ENCODE assay signal across 13 mouse cellular contexts in the genomic region with DNA sequence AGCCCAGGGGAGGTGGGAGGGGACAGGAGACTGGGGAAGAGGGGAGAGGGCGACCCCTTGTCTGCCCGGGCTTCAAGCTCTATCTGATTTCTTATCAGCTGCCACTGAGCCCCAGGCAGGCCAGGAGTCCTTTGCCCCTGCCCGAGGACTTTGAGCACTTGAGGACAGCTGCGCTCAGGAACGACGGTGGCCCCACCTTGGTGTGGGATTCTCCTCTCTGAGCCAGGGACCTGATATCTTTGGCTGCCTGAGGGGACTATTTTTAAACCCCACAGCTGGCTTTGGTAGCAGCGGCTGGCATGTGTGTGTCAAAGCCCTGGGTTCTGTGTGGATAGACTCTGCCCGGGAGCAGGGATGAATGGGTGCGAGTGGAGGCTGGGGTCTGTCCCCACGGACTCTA. TPM values are rescaled to one million over a fixed set of nuclear protein-coding genes. Genes with fewer than 3 reads are reported as not detected.
DNase-seq lines count a peak whose midpoint lies in the region; ATAC-seq lines count a peak whose summit lies in the region.
"Had no signal": no experiment of that assay in that cellular context is flagged by ENCODE, and none has a peak within 500 bp of the region (broad histone marks: within the 10 kb centered on the region; RNA-seq: fewer than 3 reads in every experiment).

No protein-coding gene starts in this region.

- H3K4me1 ChIP-seq in liver, embryonic 15.5 days (replicated peaks), result peaks cover 57% of the 10 kb centered on the region
- peaks cover 40% of the 10 kb centered on the region for H3K4me1 ChIP-seq in liver, embryonic 11.5 days (replicated peaks; ENCODE audit: control insufficient read depth, insufficient read depth, low read length)
- H3K4me1 ChIP-seq in heart, embryonic 14.5 days (ENCODE audit: control insufficient read depth in 2 of 2, insufficient read depth in 2 of 2, low read length in 2 of 2), result peaks cover 44 to 51% of the 10 kb centered on the region in 2 experiments
- H3K4me1 ChIP-seq in limb, embryonic 15.5 days, result peaks cover 14% of the 10 kb centered on the region; the same call in 1 of the 2 replicates

- intact Hi-C loops in left cerebral cortex, postnatal 36 days (cut with DNase I), result no loop called here

- no peak for ATAC-seq in liver, embryonic 15.5 days (ENCODE audit: insufficient read depth)
- no peak for ATAC-seq in liver, embryonic 11.5 days (replicated peaks; ENCODE audit: low FRiP score)
- ATAC-seq in heart, embryonic 14.5 days (ENCODE audit: insufficient number of reproducible peaks, insufficient read depth, low FRiP score, low read depth), result no peak
- peak; percentile 31; the same call in 1 of the 2 replicates for ATAC-seq in limb, embryonic 15.5 days (ENCODE audit: insufficient number of reproducible peaks, low FRiP score, low TSS enrichment, low read depth)
- ATAC-seq: midbrain, embryonic 13.5 days had no signal

- H3K27ac ChIP-seq in liver, embryonic 15.5 days (replicated peaks), result no peak overlapping the region; the same call in none of the 2 replicates
- no peak overlapping the region for H3K27ac ChIP-seq in liver, embryonic 11.5 days (ENCODE audit: low read depth, low read length)
- peak overlapping the region; percentile 69 to 84 for H3K27ac ChIP-seq in heart, embryonic 14.5 days (replicated peaks in 1 of 2; ENCODE audit: control insufficient read depth in 1 of 2, insufficient read depth in 1 of 2, low read depth in 2 of 2, low read length in 2 of 2)
- peak overlapping the region; percentile 30; the same call in 1 of the 2 replicates for H3K27ac ChIP-seq in limb, embryonic 15.5 days
- H3K27ac ChIP-seq: forebrain, embryonic 12.5 days; lung, embryonic 15.5 days; midbrain, embryonic 13.5 days had no signal

- H3K36me3 ChIP-seq in liver, embryonic 15.5 days (replicated peaks), result no peaks in the 10 kb centered on the region
- H3K36me3 ChIP-seq in liver, embryonic 11.5 days (ENCODE audit: control insufficient read depth, insufficient read depth, low read length), result no peaks in the 10 kb centered on the region
- H3K36me3 ChIP-seq in heart, embryonic 14.5 days (ENCODE audit: control insufficient read depth, insufficient read depth, low read length), result no peaks in the 10 kb centered on the region
- no peaks in the 10 kb centered on the region for H3K36me3 ChIP-seq in limb, embryonic 15.5 days
- H3K36me3 ChIP-seq: forebrain, embryonic 12.5 days; lung, embryonic 15.5 days; midbrain, embryonic 13.5 days had no signal

- DNase-seq in liver, embryonic 11.5 days (ENCODE audit: low spot score), result no peak
- peak; percentile 80 for DNase-seq in gastrocnemius, postnatal 25 days
- DNase-seq in testis, postnatal 14 days (ENCODE audit: low spot score), result no peak
- DNase-seq in cerebellum, adult 18-20 months, result no peak
- no peak for DNase-seq in left cerebral cortex, postnatal 36 days (ENCODE audit: low spot score in 2 of 2)
- DNase-seq: adrenal gland, adult 8-10 months had no signal

- no peaks in the 10 kb centered on the region for H3K9me3 ChIP-seq in liver, embryonic 15.5 days (replicated peaks)
- H3K9me3 ChIP-seq in liver, embryonic 11.5 days (ENCODE audit: control insufficient read depth, low read length), result no peaks in the 10 kb centered on the region
- no peaks in the 10 kb centered on the region for H3K9me3 ChIP-seq in heart, embryonic 14.5 days (ENCODE audit: control insufficient read depth, low read length)
- no peaks in the 10 kb centered on the region for H3K9me3 ChIP-seq in limb, embryonic 15.5 days
- H3K9me3 ChIP-seq: forebrain, embryonic 12.5 days; lung, embryonic 15.5 days; midbrain, embryonic 13.5 days had no signal

- no peak overlapping the region for H3K4me3 ChIP-seq in liver, embryonic 15.5 days (replicated peaks)
- no peak overlapping the region for H3K4me3 ChIP-seq in liver, embryonic 11.5 days (ENCODE audit: low read depth, low read length)
- no peak overlapping the region for H3K4me3 ChIP-seq in heart, embryonic 14.5 days (ENCODE audit: control insufficient read depth in 1 of 2, insufficient read depth in 1 of 2, low read depth in 1 of 2, low read length in 2 of 2)
- no peak overlapping the region for H3K4me3 ChIP-seq in limb, embryonic 15.5 days
- H3K4me3 ChIP-seq: forebrain, embryonic 12.5 days; lung, embryonic 15.5 days; midbrain, embryonic 13.5 days had no signal

- 27% methylated on average over 10 of the region's 10 CpGs for WGBS in liver, embryonic 15.5 days (ENCODE audit: insufficient replicate concordance)
- WGBS in liver, embryonic 11.5 days, result 41% methylated on average over 10 of the region's 10 CpGs
- WGBS in heart, embryonic 14.5 days, result 15% methylated on average over 10 of the region's 10 CpGs
- 54% methylated on average over 10 of the region's 10 CpGs for WGBS in limb, embryonic 15.5 days

- no peak overlapping the region for H3K9ac ChIP-seq in liver, embryonic 15.5 days
- no peak overlapping the region for H3K9ac ChIP-seq in liver, embryonic 11.5 days (ENCODE audit: low read depth, low read length)
- H3K9ac ChIP-seq in heart, embryonic 14.5 days (ENCODE audit: low read length), result 0 out of 2 replicates have a peak overlapping the region, but pooled peaks have one; percentile 3
- H3K9ac ChIP-seq in limb, embryonic 15.5 days, result no peak overlapping the region
- H3K9ac ChIP-seq: forebrain, embryonic 12.5 days; lung, embryonic 15.5 days; midbrain, embryonic 13.5 days had no signal

- H3K4me2 ChIP-seq in liver, embryonic 15.5 days, result peak overlapping the region; percentile 35
- H3K4me2 ChIP-seq in liver, embryonic 11.5 days, result no peak overlapping the region; the same call in 1 of the 2 replicates
- peak overlapping the region; percentile 42 for H3K4me2 ChIP-seq in heart, embryonic 14.5 days (ENCODE audit: low read length)
- H3K4me2 ChIP-seq in limb, embryonic 15.5 days, result no peak overlapping the region
- H3K4me2 ChIP-seq: forebrain, embryonic 12.5 days; lung, embryonic 15.5 days; midbrain, embryonic 13.5 days had no signal

- peaks cover 5% of the 10 kb centered on the region; the same call in 1 of the 2 replicates for H3K27me3 ChIP-seq in liver, embryonic 15.5 days
- H3K27me3 ChIP-seq in liver, embryonic 11.5 days (replicated peaks; ENCODE audit: control insufficient read depth, insufficient read depth, low read length), result no peaks in the 10 kb centered on the region; the same call in 1 of the 2 replicates
- no peaks in the 10 kb centered on the region for H3K27me3 ChIP-seq in heart, embryonic 14.5 days (ENCODE audit: control insufficient read depth, insufficient read depth, low read length)
- no peaks in the 10 kb centered on the region for H3K27me3 ChIP-seq in limb, embryonic 15.5 days
- H3K27me3 ChIP-seq: CH12.LX; forebrain, embryonic 12.5 days; lung, embryonic 15.5 days; midbrain, embryonic 13.5 days had no signal

RNA-seq across cellular contexts. Expression of gene Rbm38, which starts 37.3 kb away (rescaled TPM):
- 315 and 352 TPM in 2 replicates for polyA plus RNA-seq in liver, embryonic 15.5 days (2015; fragmentation: Nextera tagmentation; extraction: Ambion mirVana)
- 209 and 222 TPM in 2 replicates for polyA plus RNA-seq in liver, embryonic 11.5 days (2014; fragmentation: Nextera tagmentation; extraction: Ambion mirVana)
- 100 to 1,000 TPM; 205 to 217 TPM for total RNA-seq in gastrocnemius, postnatal 25 days (2021)
- polyA plus RNA-seq in heart, embryonic 14.5 days (2014; fragmentation: Nextera tagmentation; extraction: Ambion mirVana), result 126 and 129 TPM in 2 replicates
- 21.9 and 37.9 TPM in 2 replicates for polyA plus RNA-seq in limb, embryonic 15.5 days (2015; fragmentation: Nextera tagmentation; extraction: Ambion mirVana)
- 1 to 10 TPM; 3.0 to 3.6 TPM for total RNA-seq in left cerebral cortex, postnatal 36 days (2021)

RNA-seq across cellular contexts. Expression of gene Rae1, which starts 57.7 kb away (rescaled TPM):
- polyA plus RNA-seq in liver, embryonic 15.5 days (2015; fragmentation: Nextera tagmentation; extraction: Ambion mirVana), result 64.0 and 64.7 TPM in 2 replicates
- 172 and 181 TPM in 2 replicates for polyA plus RNA-seq in liver, embryonic 11.5 days (2014; fragmentation: Nextera tagmentation; extraction: Ambion mirVana)
- 10 to 100 TPM; 11.8 to 12.7 TPM for total RNA-seq in gastrocnemius, postnatal 25 days (2021)
- 99.7 and 101 TPM in 2 replicates for polyA plus RNA-seq in heart, embryonic 14.5 days (2014; fragmentation: Nextera tagmentation; extraction: Ambion mirVana)
- 112 and 115 TPM in 2 replicates for polyA plus RNA-seq in limb, embryonic 15.5 days (2015; fragmentation: Nextera tagmentation; extraction: Ambion mirVana)
- total RNA-seq in left cerebral cortex, postnatal 36 days (2021), result 10 to 100 TPM; 57.9 to 58.8 TPM

Comparison
In these comparisons a context has a peak if more than half of its experiments do, and no peak if none do; other contexts are left out.
1. H3K4me2 ChIP-seq: peak in liver, embryonic 15.5 days (single experiment) and heart, embryonic 14.5 days (single experiment); none in liver, embryonic 11.5 days (single experiment) and limb, embryonic 15.5 days (single experiment).
2. H3K27ac ChIP-seq: peak in heart, embryonic 14.5 days (2 of 2) and limb, embryonic 15.5 days (single experiment); none in liver, embryonic 15.5 days (single experiment) and liver, embryonic 11.5 days (single experiment).